Mouse (Mus musculus): ENCODE data around the gene Rabepk. TPM values are rescaled to one million over a fixed set of nuclear protein-coding genes. Genes with fewer than 3 reads are reported as not detected.

Rabepk gene
- polyA plus RNA-seq, 1 experiment from 2014 or later, result 39.1 TPM

Other genes starting within 250 kb of the Rabepk start
- 87.2 and 92.3 TPM in 2 replicates for gene Gapvd1, start 44.7 kb downstream of the Rabepk start, polyA plus RNA-seq (2014; fragmentation: Nextera tagmentation; extraction: Ambion mirVana)
- 906 and 942 TPM in 2 replicates for gene Hspa5, start 27.9 kb downstream of the Rabepk start, polyA plus RNA-seq (2014; fragmentation: Nextera tagmentation; extraction: Ambion mirVana)
- 64.1 and 75.1 TPM in 2 replicates for gene Fbxw2, start 26.4 kb upstream of the Rabepk start, polyA plus RNA-seq (2014; fragmentation: Nextera tagmentation; extraction: Ambion mirVana)
- not detected in 2 replicates for gene Gm34653, start 33.1 kb upstream of the Rabepk start, polyA plus RNA-seq (2014; fragmentation: Nextera tagmentation; extraction: Ambion mirVana)
- gene Cutal, start 74.5 kb upstream of the Rabepk start, polyA plus RNA-seq (2014; fragmentation: Nextera tagmentation; extraction: Ambion mirVana), result 0.09 TPM in 1 of 2 replicates, not detected in the other
- gene Psmd5, start 75.1 kb upstream of the Rabepk start, polyA plus RNA-seq (2014; fragmentation: Nextera tagmentation; extraction: Ambion mirVana), result 92.3 and 102 TPM in 2 replicates
- 10.8 and 12.2 TPM in 2 replicates for gene Phf19, start 114.1 kb upstream of the Rabepk start, polyA plus RNA-seq (2014; fragmentation: Nextera tagmentation; extraction: Ambion mirVana)
- gene Traf1, start 161.9 kb upstream of the Rabepk start, polyA plus RNA-seq (2014; fragmentation: Nextera tagmentation; extraction: Ambion mirVana), result 3.9 and 5.7 TPM in 2 replicates

All from embryonic facial prominence, embryonic 14.5 days (tissue).